Mouse (Mus musculus) hindbrain, embryonic 14.5 days (tissue): ENCODE measurements around the gene Pald1. TPM values are rescaled to one million over a fixed set of nuclear protein-coding genes. Genes with fewer than 3 reads are reported as not detected.
A peak's percentile ranks its signal among the peaks of the same experiment; 100 is the strongest.

Experiments
- ATAC-seq: fragments of 200-750 bp; cut with Nextera tagmentation; 2 replicates; pipeline ENCODE4 v1.8.0; 2017; ENCODE audit warnings: moderate number of reproducible peaks, mild to moderate bottlenecking, moderate TSS enrichment, moderate library complexity; ENCODE audit not compliant: low FRiP score
- DNase-seq: peaks from one replicate; pipeline ENCODE4 v3.0.0-alpha.2; 2015; ENCODE audit warnings: low spot score
- H3K27ac ChIP-seq: fragments of 300-500 bp; sonication (generic); 2 replicates; pipeline ENCODE4 v1.5.1; 2014; ENCODE audit warnings: mild to moderate bottlenecking, moderate library complexity
- H3K27me3 ChIP-seq: fragments of 300-500 bp; sonication (generic); 2 replicates; pipeline ENCODE4 v1.6.1; 2014; ENCODE audit warnings: mild to moderate bottlenecking, low read length, mixed read lengths; ENCODE audit not compliant: control insufficient read depth, insufficient read depth
- H3K36me3 ChIP-seq: fragments of 300-500 bp; sonication (generic); replicated peaks from 2 replicates; pipeline ENCODE4 v1.6.1; 2014; ENCODE audit not compliant: control insufficient read depth, insufficient read depth
- H3K4me1 ChIP-seq: fragments of 300-500 bp; sonication (generic); replicated peaks from 2 replicates; pipeline ENCODE4 v1.6.1; 2014; ENCODE audit warnings: antibody characterized with exemption, low read length, mixed read lengths; ENCODE audit not compliant: control insufficient read depth, insufficient read depth
- H3K4me2 ChIP-seq: fragments of 300-500 bp; sonication (generic); replicated peaks from 2 replicates; pipeline ENCODE4 v1.6.1; 2014; ENCODE audit warnings: mild to moderate bottlenecking, moderate library complexity
- H3K4me3 ChIP-seq: fragments of 300-500 bp; sonication (generic); replicated peaks from 2 replicates; pipeline ENCODE4 v1.5.1; 2014; ENCODE audit warnings: mild to moderate bottlenecking, low read length
- H3K9ac ChIP-seq: fragments of 300-500 bp; sonication (generic); 2 replicates; pipeline ENCODE4 v1.6.1; 2014
- H3K9me3 ChIP-seq: fragments of 300-500 bp; sonication (generic); 2 replicates; pipeline ENCODE4 v1.6.1; 2016; ENCODE audit warnings: low read length; ENCODE audit not compliant: control insufficient read depth
- WGBS: fragments of 180-500 bp; shearing (Covaris S2); extraction: QIAGEN DNeasy Blood & Tissue Kit; methylation state at CpG from one replicate; pipeline ENCODE4 v1.1.7; 2014; 5-methylcytosine and 5-hydroxymethylcytosine counted together
- polyA plus RNA-seq: library from polyadenylated mRNA; unstranded; fragments of >200 nt; fragmentation: Nextera tagmentation; extraction: Ambion mirVana; gene quantifications from 2 replicates; pipeline ENCODE4 v1.2.1, GENCODE M21; 2014

Gene Pald1
- polyA plus RNA-seq, 1 experiment from 2014 or later: 26.7 TPM

DNA sequence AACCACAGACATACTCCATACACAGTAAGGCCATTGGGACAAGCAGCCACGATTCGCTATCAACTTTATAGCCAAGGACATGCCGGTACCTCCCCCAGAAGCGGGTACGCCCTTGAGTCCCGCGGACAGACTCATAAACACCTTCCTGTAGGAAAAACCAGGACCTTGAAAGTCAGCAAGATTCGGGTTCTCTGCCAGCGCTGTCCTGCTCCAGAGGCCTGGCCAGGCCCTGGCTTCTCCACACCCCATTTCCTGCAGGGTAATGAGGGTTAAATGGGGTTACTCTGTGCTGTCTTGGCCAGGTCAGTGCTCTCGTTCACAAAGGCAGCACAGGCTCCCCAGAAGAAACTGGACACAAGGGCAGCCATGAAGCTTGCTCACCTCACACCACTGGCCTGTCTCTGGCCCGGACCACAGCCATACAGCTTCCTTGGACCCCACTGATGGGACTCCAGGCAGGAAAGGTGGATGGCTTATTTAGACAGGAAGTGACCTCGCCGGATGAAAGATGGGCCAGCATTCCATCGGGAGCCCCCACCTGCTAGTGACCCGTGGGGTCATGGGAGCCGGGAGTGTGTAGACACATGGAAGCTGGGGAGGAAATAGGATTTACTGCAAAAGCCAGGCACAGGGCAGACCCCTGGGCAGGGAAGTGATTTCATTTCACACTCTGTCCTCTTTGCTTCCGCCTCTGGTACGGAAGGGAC is 12.9 kb downstream of the Pald1 start:
- ATAC-seq (no peak), DNase-seq (no peak)
- Histone ChIP-seq H3K4me1 (no peaks in the 10 kb centered on the region; the same call in 1 of the 2 replicates), H3K36me3 (no peaks in the 10 kb centered on the region), H3K27ac (peak overlapping the region; percentile 6; the same call in 1 of the 2 replicates), H3K9me3 (no peaks in the 10 kb centered on the region), H3K4me3 (no peak overlapping the region), H3K9ac (no peak overlapping the region), H3K4me2 (no peak overlapping the region), H3K27me3 (no peaks in the 10 kb centered on the region)
- WGBS: 80% methylated on average over 18 of the region's 18 CpGs

DNA sequence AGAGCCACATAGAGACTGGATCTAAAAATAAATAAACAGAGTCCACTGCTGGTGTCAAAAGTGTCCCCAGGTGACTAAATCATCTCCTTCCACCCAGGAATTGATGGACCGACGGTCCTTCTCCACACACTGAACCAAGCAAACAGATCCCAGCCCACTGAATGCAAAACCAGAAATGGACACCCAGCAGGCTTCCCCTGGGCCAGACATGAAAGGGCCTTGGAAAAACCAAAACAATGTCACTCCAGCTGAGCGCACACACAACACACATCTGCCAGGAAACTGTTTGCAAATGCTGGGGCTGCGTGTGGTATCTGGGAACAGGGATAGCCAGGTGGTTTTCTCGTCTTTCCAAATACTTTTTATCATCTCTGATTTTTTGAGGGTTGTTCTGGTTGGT is 13.6 kb downstream of the Pald1 start:
- no peak for ATAC-seq
- Histone ChIP-seq H3K27ac (no peak overlapping the region), H3K9ac (no peak overlapping the region), H3K27me3 (no peaks in the 10 kb centered on the region), H3K9me3 (no peaks in the 10 kb centered on the region), H3K4me2 (no peak overlapping the region), H3K36me3 (no peaks in the 10 kb centered on the region; the same call in 1 of the 2 replicates), H3K4me3 (no peak overlapping the region), H3K4me1 (no peaks in the 10 kb centered on the region; the same call in 1 of the 2 replicates)
- no peak for DNase-seq
- WGBS: 59% methylated on average over 5 of the region's 5 CpGs

GRCm38 (mm10) chr10:61365902-61366301 is 17.4 kb downstream of the Pald1 start:
- Histone ChIP-seq H3K4me1 (no peaks in the 10 kb centered on the region), H3K36me3 (no peaks in the 10 kb centered on the region; the same call in 1 of the 2 replicates), H3K9ac (no peak overlapping the region), H3K27ac (no peak overlapping the region), H3K4me2 (no peak overlapping the region), H3K9me3 (no peaks in the 10 kb centered on the region), H3K4me3 (no peak overlapping the region), H3K27me3 (no peaks in the 10 kb centered on the region)
- ATAC-seq (no peak), DNase-seq (no peak)
- WGBS: 68% methylated on average over 1 of the region's 1 CpGs

GRCm38 (mm10) chr10:61364431-61364830 is 18.9 kb downstream of the Pald1 start:
- Histone ChIP-seq H3K36me3 (no peaks in the 10 kb centered on the region; the same call in 1 of the 2 replicates), H3K4me1 (no peaks in the 10 kb centered on the region), H3K9me3 (no peaks in the 10 kb centered on the region), H3K27ac (no peak overlapping the region), H3K9ac (no peak overlapping the region), H3K4me2 (no peak overlapping the region), H3K4me3 (no peak overlapping the region), H3K27me3 (no peaks in the 10 kb centered on the region)
- ATAC-seq (no peak), DNase-seq (no peak)
- 94% methylated on average over 6 of the region's 6 CpGs for WGBS

DNA sequence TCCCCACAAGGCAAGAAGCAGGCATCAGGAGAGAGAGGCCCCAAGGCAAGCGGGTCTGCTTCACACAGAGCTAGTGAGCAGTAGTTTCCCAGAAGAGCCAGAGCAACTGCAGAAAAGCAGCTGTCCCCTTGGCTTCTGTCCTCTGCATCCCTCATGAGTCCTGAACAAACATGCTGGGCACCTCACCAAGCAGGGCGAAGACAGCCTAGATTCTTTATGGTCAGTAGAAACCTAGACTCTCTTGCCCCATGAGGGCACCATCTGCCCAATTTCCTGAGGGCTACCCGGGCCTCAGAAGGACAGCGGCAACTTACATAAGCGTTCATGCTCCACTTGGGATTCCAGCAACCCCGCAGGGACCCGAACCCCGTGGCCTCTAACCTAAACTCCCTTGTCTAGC is 20.3 kb downstream of the Pald1 start:
- WGBS: 80% methylated on average over 8 of the region's 8 CpGs
- no peaks in the 10 kb centered on the region; the same call in 1 of the 2 replicates for H3K36me3 ChIP-seq
- H3K27ac ChIP-seq: peak overlapping the region; percentile 14; the same call in 1 of the 2 replicates
- H3K27me3 ChIP-seq: no peaks in the 10 kb centered on the region
- no peak overlapping the region for H3K4me2 ChIP-seq
- DNase-seq (no peak), ATAC-seq (no peak)
- no peaks in the 10 kb centered on the region for H3K9me3 ChIP-seq
- H3K4me3 ChIP-seq: no peak overlapping the region
- H3K4me1 ChIP-seq: no peaks in the 10 kb centered on the region
- H3K9ac ChIP-seq: no peak overlapping the region

- Histone ChIP-seq H3K9me3 (no peaks in the 10 kb centered on the region), H3K27me3 (no peaks in the 10 kb centered on the region), H3K9ac (no peak overlapping the region), H3K27ac (peak overlapping the region; percentile 14; the same call in 1 of the 2 replicates), H3K4me3 (no peak overlapping the region), H3K36me3 (no peaks in the 10 kb centered on the region; the same call in 1 of the 2 replicates), H3K4me2 (no peak overlapping the region), H3K4me1 (no peaks in the 10 kb centered on the region)
- DNase-seq (no peak), ATAC-seq (no peak)
- 81% methylated on average over 9 of the region's 9 CpGs for WGBS
These were observed 20.8 kb downstream of the Pald1 start for GRCm38 (mm10) chr10:61362483-61362882.

- Histone ChIP-seq H3K4me3 (no peak overlapping the region), H3K36me3 (no peaks in the 10 kb centered on the region; the same call in 1 of the 2 replicates), H3K27ac (no peak overlapping the region), H3K4me1 (no peaks in the 10 kb centered on the region), H3K9me3 (no peaks in the 10 kb centered on the region), H3K9ac (no peak overlapping the region), H3K27me3 (no peaks in the 10 kb centered on the region), H3K4me2 (no peak overlapping the region)
- no peak for ATAC-seq
- no peak for DNase-seq
- WGBS: 98% methylated on average over 8 of the region's 8 CpGs
These were observed 22.7 kb downstream of the Pald1 start for GRCm38 (mm10) chr10:61360667-61361066.

- no peak overlapping the region for H3K4me2 ChIP-seq
- ATAC-seq (no peak), DNase-seq (no peak)
- no peaks in the 10 kb centered on the region for H3K9me3 ChIP-seq
- H3K36me3 ChIP-seq: no peaks in the 10 kb centered on the region
- WGBS: 86% methylated on average over 8 of the region's 8 CpGs
- no peak overlapping the region for H3K27ac ChIP-seq
- no peaks in the 10 kb centered on the region for H3K4me1 ChIP-seq
- H3K9ac ChIP-seq: no peak overlapping the region
- no peak overlapping the region for H3K4me3 ChIP-seq
- H3K27me3 ChIP-seq: no peaks in the 10 kb centered on the region
These were observed 23.9 kb downstream of the Pald1 start for GRCm38 (mm10) chr10:61359411-61359810.

DNA sequence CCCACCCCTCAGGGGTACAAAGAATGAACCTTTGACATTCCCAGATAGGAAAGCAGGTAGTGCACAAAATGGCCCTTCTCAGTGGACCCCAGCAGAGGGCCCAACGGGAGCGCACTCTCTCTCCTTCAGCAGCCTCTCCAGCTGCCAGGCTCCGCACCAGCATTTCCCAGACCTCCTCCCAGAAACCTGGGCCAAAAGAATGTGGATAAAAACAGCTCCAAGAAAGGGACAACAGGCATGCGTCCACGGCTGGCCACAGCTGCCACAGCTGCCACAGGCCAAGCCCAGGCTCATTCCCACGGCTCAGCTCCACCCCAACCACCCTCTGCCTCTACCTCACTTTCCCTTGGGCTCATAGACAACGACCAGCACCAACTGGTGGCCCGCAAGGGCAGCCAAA is 25.7 kb downstream of the Pald1 start:
- DNase-seq (no peak), ATAC-seq (no peak)
- H3K27me3 ChIP-seq: no peaks in the 10 kb centered on the region
- H3K27ac ChIP-seq: no peak overlapping the region
- H3K4me2 ChIP-seq: no peak overlapping the region
- H3K4me3 ChIP-seq: no peak overlapping the region
- H3K36me3 ChIP-seq: 0 out of 2 replicates have a peak, but pooled peaks cover 2% of the 10 kb centered on the region
- H3K4me1 ChIP-seq: no peaks in the 10 kb centered on the region
- no peak overlapping the region for H3K9ac ChIP-seq
- 71% methylated on average over 8 of the region's 8 CpGs for WGBS
- H3K9me3 ChIP-seq: no peaks in the 10 kb centered on the region
